Mouse (Mus musculus) cortical plate, adult 2 months (tissue): ENCODE results near the gene Gsta2.

Experiments
- CTCF ChIP-seq: fragments of 200-500 bp; IDR thresholded peaks from 2 replicates; pipeline ENCODE4 v1.5.1; 2011; ENCODE audit warnings: mild to moderate bottlenecking, control low read depth, low read length; ENCODE audit not compliant: insufficient read depth; ENCODE audit errors: extremely low read depth
- POLR2A ChIP-seq: fragments of 200-500 bp; IDR thresholded peaks from 2 replicates; pipeline ENCODE4 v1.6.1; 2011; ENCODE audit warnings: mild to moderate bottlenecking, low read length, control low read depth; ENCODE audit not compliant: insufficient read depth; ENCODE audit errors: extremely low read depth

DNA sequence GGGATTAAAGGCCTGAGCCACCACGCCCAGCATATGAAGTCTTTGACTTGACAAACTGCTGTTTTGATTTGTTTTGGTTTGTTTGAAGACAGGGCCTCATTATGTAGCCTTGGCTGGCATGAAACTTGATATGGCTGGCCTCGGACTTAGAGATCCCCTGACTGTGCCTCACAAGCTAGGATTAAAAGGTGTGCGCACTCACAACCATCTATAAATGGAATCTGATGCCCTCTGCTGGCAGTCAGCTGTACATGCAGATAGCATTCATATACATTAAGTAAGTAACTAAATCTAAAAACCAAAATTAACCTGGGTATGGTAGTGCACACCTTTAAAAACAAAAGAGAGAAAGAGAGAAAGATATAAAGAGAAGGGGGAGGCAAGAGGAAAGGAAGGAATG, 30.3 kb upstream of the Gsta2 start:
- no peak for TF ChIP-seq CTCF
- TF ChIP-seq POLR2A = no peak
